Mouse (Mus musculus) Muller cell, postnatal 12 days (primary cell): ENCODE results near the gene Alg3.

ENCODE experiments used
- DNase-seq: peaks from one replicate; pipeline ENCODE4 v3.0.0-alpha.2; 2015; ENCODE audit errors: inconsistent ontology term

Gene Alg3

GRCm38 (mm10) chr16:20610501-20611356, 806 bp downstream of the Alg3 start:
- peak; percentile 84 for DNase-seq

- DNase-seq: no peak
Measured at GRCm38 (mm10) chr16:20604705-20605104, 6.8 kb downstream of the Alg3 start.

GRCm38 (mm10) chr16:20600511-20600910, 11.0 kb downstream of the Alg3 start:
- no peak for DNase-seq

- no peak for DNase-seq
Measured at GRCm38 (mm10) chr16:20596687-20597441, 14.7 kb downstream of the Alg3 start.

GRCm38 (mm10) chr16:20595737-20596136, 15.8 kb downstream of the Alg3 start:
- no peak for DNase-seq

GRCm38 (mm10) chr16:20595060-20595673, 16.4 kb downstream of the Alg3 start:
- no peak for DNase-seq

GRCm38 (mm10) chr16:20591076-20591705, 20.3 kb downstream of the Alg3 start:
- no peak for DNase-seq

GRCm38 (mm10) chr16:20590680-20591038, 20.9 kb downstream of the Alg3 start:
- DNase-seq: no peak

GRCm38 (mm10) chr16:20589939-20590679, 21.4 kb downstream of the Alg3 start:
- peak; percentile 46 for DNase-seq

- no peak for DNase-seq
Measured at GRCm38 (mm10) chr16:20589366-20589938, 22.1 kb downstream of the Alg3 start, which contains the start of gene Vwa5b2. Gene Vwa5b2, plus strand, starts transcription at chr16:20589471.

GRCm38 (mm10) chr16:20565075-20565474, 46.5 kb downstream of the Alg3 start:
- no peak for DNase-seq

GRCm38 (mm10) chr16:20557381-20557780, 54.2 kb downstream of the Alg3 start:
- no peak for DNase-seq
